Mouse (Mus musculus) left cerebral cortex, adult 6 months (tissue): ENCODE measurements around the gene Fas. TPM values are rescaled to one million over a fixed set of nuclear protein-coding genes. Genes with fewer than 3 reads are reported as not detected.

Experiments used
- long read RNA-seq, 2 experiments: library from polyadenylated mRNA; unstranded; transcript quantifications; one replicate each; pipeline ENCODE4 v2.0.0; 2019 to 2020
- polyA plus RNA-seq: library from polyadenylated mRNA; unstranded; fragments of <200 nt; fragmentation: Nextera tagmentation; gene quantifications from 2 replicates; pipeline ENCODE4 v1.2.3, GENCODE M21; 2021

Gene Fas
- 2.4 and 2.5 TPM in 2 replicates for polyA plus RNA-seq
- long read RNA-seq, experiment 1, transcript Fas-201 (9 exons, 1,481 nt): major isoform, 10 of 13 reads
- long read RNA-seq, experiment 1, partial matches to known transcripts: 1 of 13 reads
- long read RNA-seq, experiment 1, other reads (novel, unspliced or antisense): 2 of 13 reads
- long read RNA-seq, experiment 2, partial matches to known transcripts: 0 of 1 reads
- long read RNA-seq, experiment 2, other reads (novel, unspliced or antisense): 0 of 1 reads

DNA sequence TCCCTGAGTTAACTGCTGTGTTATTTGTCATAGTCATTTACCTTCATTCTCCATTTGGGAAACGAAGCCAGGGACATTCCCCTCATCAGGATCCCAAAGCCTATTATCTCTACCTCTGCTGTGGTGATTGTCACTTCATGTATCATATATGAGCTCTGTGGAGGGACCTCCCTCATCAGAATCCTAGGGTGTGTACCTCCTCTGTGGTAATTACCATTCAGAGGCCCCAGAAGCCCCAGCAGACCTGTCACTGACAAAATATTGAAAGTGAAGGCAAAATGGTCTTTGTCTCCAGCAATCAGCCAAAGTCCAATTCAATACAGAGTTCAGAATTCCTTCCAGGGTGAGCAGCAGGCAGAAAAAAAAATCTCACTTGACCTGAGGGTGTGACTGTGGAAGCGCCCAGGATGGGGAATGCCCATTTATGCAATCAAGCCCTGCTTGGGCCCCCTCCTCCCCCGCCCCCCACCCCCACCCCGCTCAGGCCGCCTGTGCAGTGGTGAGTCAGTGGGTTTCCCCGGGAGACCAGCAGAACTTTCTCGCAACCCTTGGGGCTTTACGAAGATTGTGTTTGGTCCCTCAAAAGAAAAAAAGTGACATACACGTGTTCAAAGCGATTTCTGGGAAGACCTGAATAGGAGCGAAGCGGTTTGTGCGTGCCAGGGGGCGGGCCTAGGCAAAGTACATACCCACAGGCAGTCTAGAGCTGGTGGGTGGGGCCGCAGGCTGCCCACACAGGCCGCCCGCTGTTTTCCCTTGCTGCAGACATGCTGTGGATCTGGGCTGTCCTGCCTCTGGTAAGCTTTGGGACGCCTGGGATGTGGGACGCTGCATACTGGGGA, at the start of gene Fas:
TSS of gene Fas (plus strand) at position 719 of the 842 bp plus-strand sequence.

DNA sequence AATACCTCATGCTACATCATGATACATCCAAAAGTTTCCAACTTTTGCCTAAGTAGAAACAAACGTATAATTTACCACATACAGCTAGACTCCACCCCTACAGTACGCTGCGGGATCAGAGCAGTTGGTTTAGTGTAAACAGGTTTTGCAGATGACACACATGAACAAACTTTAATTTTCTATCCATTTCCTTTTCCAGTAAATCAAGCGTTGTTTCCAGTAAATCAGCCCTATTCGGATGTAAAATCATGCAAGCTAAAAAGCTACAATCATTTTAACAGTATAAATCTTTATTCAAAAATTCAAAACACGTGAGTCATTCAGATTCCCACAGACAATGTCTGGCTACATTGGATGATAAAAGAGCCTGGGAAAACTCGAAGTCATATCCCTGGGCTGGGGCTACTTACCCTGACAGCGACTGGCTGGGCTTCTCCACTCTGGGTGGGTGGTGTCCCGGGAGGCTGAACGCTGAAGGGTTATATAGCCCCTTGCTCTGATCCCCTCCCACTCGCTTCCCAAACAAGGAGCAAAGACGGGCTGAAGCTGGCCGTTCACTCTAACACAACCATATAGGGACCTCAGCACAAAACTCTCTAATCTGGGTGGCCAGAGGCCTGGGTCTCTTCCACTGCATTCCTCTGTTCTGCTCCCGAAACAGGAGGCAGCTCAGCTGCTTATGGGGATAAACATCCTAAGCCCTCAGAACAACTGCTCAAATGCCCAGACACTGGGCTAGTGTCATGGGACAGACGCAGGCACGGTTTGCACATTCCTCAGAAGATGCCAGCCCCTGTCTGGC, 35.4 kb upstream of the Fas start, which contains the start of gene Acta2:
TSS of gene Acta2 (minus strand) at position 711 of the 802 bp plus-strand sequence.

Other genes starting within 250 kb of the Fas start
- not detected in 2 replicates for gene Lipn, start 223.3 kb upstream of the Fas start, polyA plus RNA-seq
- 0.11 TPM in 1 of 2 replicates, not detected in the other for gene Lipm, start 189.7 kb upstream of the Fas start, polyA plus RNA-seq
- gene Ankrd22, start 124.6 kb upstream of the Fas start, polyA plus RNA-seq: 0.08 TPM in 1 of 2 replicates, not detected in the other
- 11.7 TPM in 2 replicates for gene Stambpl1, start 98.4 kb upstream of the Fas start, polyA plus RNA-seq
- 6.0 and 7.0 TPM in 2 replicates for gene Acta2, start 35.1 kb upstream of the Fas start, polyA plus RNA-seq
- 0.75 and 0.87 TPM in 2 replicates for gene Ch25h, start 184.5 kb downstream of the Fas start, polyA plus RNA-seq
- gene Lipa, start 236.8 kb downstream of the Fas start, polyA plus RNA-seq: 11.2 TPM in 2 replicates